Mouse (Mus musculus): Measurements from ENCODE around the gene Angptl7. TPM values are rescaled to one million over a fixed set of nuclear protein-coding genes. Genes with fewer than 3 reads are reported as not detected.
A peak's percentile ranks its signal among the peaks of the same experiment; 100 is the strongest.

Angptl7 gene
- polyA plus RNA-seq, 1 experiment from 2014 or later = 0.47 TPM

- no peak for DNase-seq (ENCODE audit: low spot score)
- no peaks in the 10 kb centered on the region for H3K27me3 ChIP-seq (ENCODE audit: control insufficient read depth, insufficient read depth, low read length)
- H3K9ac ChIP-seq (ENCODE audit: low read length) = no peak overlapping the region
- H3K9me3 ChIP-seq (ENCODE audit: control insufficient read depth, low read length) = no peaks in the 10 kb centered on the region
- H3K36me3 ChIP-seq (ENCODE audit: control insufficient read depth, insufficient read depth, low read length) = peaks cover 3% of the 10 kb centered on the region; the same call in 1 of the 2 replicates
- 91% methylated on average over 10 of the region's 10 CpGs for WGBS
- ATAC-seq (replicated peaks; ENCODE audit: low FRiP score) = no peak
- no peaks in the 10 kb centered on the region for H3K4me1 ChIP-seq (replicated peaks; ENCODE audit: control insufficient read depth, insufficient read depth, low read length)
- H3K27ac ChIP-seq (ENCODE audit: low read depth, low read length) = no peak overlapping the region
- no peak overlapping the region for H3K4me3 ChIP-seq (ENCODE audit: low read depth, low read length)
- no peak overlapping the region for H3K4me2 ChIP-seq (ENCODE audit: low read depth, low read length, severe bottlenecking)
These were observed 27.1 kb upstream of the Angptl7 start for GRCm38 (mm10) chr4:148527158-148527910.

GRCm38 (mm10) chr4:148523538-148523937 lies 23.3 kb upstream of the Angptl7 start:
- DNase-seq (ENCODE audit: low spot score) = no peak
- H3K9ac ChIP-seq (ENCODE audit: low read length) = no peak overlapping the region
- no peaks in the 10 kb centered on the region for H3K4me1 ChIP-seq (replicated peaks; ENCODE audit: control insufficient read depth, insufficient read depth, low read length)
- H3K27me3 ChIP-seq (ENCODE audit: control insufficient read depth, insufficient read depth, low read length) = no peaks in the 10 kb centered on the region
- WGBS = 90% methylated on average over 7 of the region's 7 CpGs
- H3K4me2 ChIP-seq (ENCODE audit: low read depth, low read length, severe bottlenecking) = no peak overlapping the region
- H3K4me3 ChIP-seq (ENCODE audit: low read depth, low read length) = no peak overlapping the region
- H3K9me3 ChIP-seq (ENCODE audit: control insufficient read depth, low read length) = no peaks in the 10 kb centered on the region
- H3K36me3 ChIP-seq (ENCODE audit: control insufficient read depth, insufficient read depth, low read length) = no peaks in the 10 kb centered on the region; the same call in none of the 2 replicates
- H3K27ac ChIP-seq (ENCODE audit: low read depth, low read length) = no peak overlapping the region
- no peak for ATAC-seq (replicated peaks; ENCODE audit: low FRiP score)

- Histone ChIP-seq H3K27ac (ENCODE audit: low read depth, low read length) (peak overlapping the region; percentile 31; the same call in 1 of the 2 replicates), H3K4me2 (ENCODE audit: low read depth, low read length, severe bottlenecking) (no peak overlapping the region), H3K4me3 (ENCODE audit: low read depth, low read length) (no peak overlapping the region), H3K36me3 (ENCODE audit: control insufficient read depth, insufficient read depth, low read length) (peaks cover 2% of the 10 kb centered on the region), H3K9me3 (ENCODE audit: control insufficient read depth, low read length) (no peaks in the 10 kb centered on the region), H3K9ac (ENCODE audit: low read length) (no peak overlapping the region), H3K27me3 (ENCODE audit: control insufficient read depth, insufficient read depth, low read length) (no peaks in the 10 kb centered on the region), H3K4me1 (replicated peaks; ENCODE audit: control insufficient read depth, insufficient read depth, low read length) (0 out of 2 replicates have a peak, but pooled peaks cover 3% of the 10 kb centered on the region)
- ATAC-seq (replicated peaks; ENCODE audit: low FRiP score) (peak; percentile 76), DNase-seq (ENCODE audit: low spot score) (no peak)
- WGBS = 14% methylated on average over 5 of the region's 5 CpGs
These were observed 18.1 kb upstream of the Angptl7 start for GRCm38 (mm10) chr4:148518235-148518795.

- H3K9me3 ChIP-seq (ENCODE audit: control insufficient read depth, low read length) = no peaks in the 10 kb centered on the region
- H3K4me2 ChIP-seq (ENCODE audit: low read depth, low read length, severe bottlenecking) = no peak overlapping the region
- H3K4me1 ChIP-seq (replicated peaks; ENCODE audit: control insufficient read depth, insufficient read depth, low read length) = 0 out of 2 replicates have a peak, but pooled peaks cover 3% of the 10 kb centered on the region
- H3K9ac ChIP-seq (ENCODE audit: low read length) = no peak overlapping the region
- WGBS = 38% methylated on average over 4 of the region's 4 CpGs
- no peak overlapping the region; the same call in 1 of the 2 replicates for H3K27ac ChIP-seq (ENCODE audit: low read depth, low read length)
- H3K36me3 ChIP-seq (ENCODE audit: control insufficient read depth, insufficient read depth, low read length) = peaks cover 2% of the 10 kb centered on the region
- no peak overlapping the region for H3K4me3 ChIP-seq (ENCODE audit: low read depth, low read length)
- ATAC-seq (replicated peaks; ENCODE audit: low FRiP score) = no peak
- no peak for DNase-seq (ENCODE audit: low spot score)
- H3K27me3 ChIP-seq (ENCODE audit: control insufficient read depth, insufficient read depth, low read length) = no peaks in the 10 kb centered on the region
These were observed 17.5 kb upstream of the Angptl7 start for GRCm38 (mm10) chr4:148517809-148518208.

- H3K9me3 ChIP-seq (ENCODE audit: control insufficient read depth, low read length) = no peaks in the 10 kb centered on the region
- H3K27ac ChIP-seq (ENCODE audit: low read depth, low read length) = no peak overlapping the region
- H3K9ac ChIP-seq (ENCODE audit: low read length) = no peak overlapping the region
- 90% methylated on average over 2 of the region's 2 CpGs for WGBS
- H3K4me2 ChIP-seq (ENCODE audit: low read depth, low read length, severe bottlenecking) = no peak overlapping the region
- ATAC-seq (replicated peaks; ENCODE audit: low FRiP score) (no peak), DNase-seq (ENCODE audit: low spot score) (no peak)
- H3K36me3 ChIP-seq (ENCODE audit: control insufficient read depth, insufficient read depth, low read length) = peaks cover 2% of the 10 kb centered on the region
- H3K4me1 ChIP-seq (replicated peaks; ENCODE audit: control insufficient read depth, insufficient read depth, low read length) = 0 out of 2 replicates have a peak, but pooled peaks cover 3% of the 10 kb centered on the region
- H3K4me3 ChIP-seq (ENCODE audit: low read depth, low read length) = no peak overlapping the region
- H3K27me3 ChIP-seq (ENCODE audit: control insufficient read depth, insufficient read depth, low read length) = no peaks in the 10 kb centered on the region
These were observed 15.1 kb upstream of the Angptl7 start for GRCm38 (mm10) chr4:148515313-148515712.

- H3K4me2 ChIP-seq (ENCODE audit: low read depth, low read length, severe bottlenecking) = no peak overlapping the region
- no peaks in the 10 kb centered on the region for H3K9me3 ChIP-seq (ENCODE audit: control insufficient read depth, low read length)
- H3K27me3 ChIP-seq (ENCODE audit: control insufficient read depth, insufficient read depth, low read length) = no peaks in the 10 kb centered on the region
- H3K36me3 ChIP-seq (ENCODE audit: control insufficient read depth, insufficient read depth, low read length) = peaks cover 6% of the 10 kb centered on the region
- H3K9ac ChIP-seq (ENCODE audit: low read length) = no peak overlapping the region
- H3K27ac ChIP-seq (ENCODE audit: low read depth, low read length) = no peak overlapping the region
- H3K4me1 ChIP-seq (replicated peaks; ENCODE audit: control insufficient read depth, insufficient read depth, low read length) = 0 out of 2 replicates have a peak, but pooled peaks cover 2% of the 10 kb centered on the region
- WGBS = 87% methylated on average over 6 of the region's 6 CpGs
- DNase-seq (ENCODE audit: low spot score) (no peak), ATAC-seq (replicated peaks; ENCODE audit: low FRiP score) (no peak)
- no peak overlapping the region for H3K4me3 ChIP-seq (ENCODE audit: low read depth, low read length)
These were observed 12.8 kb upstream of the Angptl7 start for GRCm38 (mm10) chr4:148513021-148513559.

GRCm38 (mm10) chr4:148511334-148511733 lies 11.1 kb upstream of the Angptl7 start:
- Histone ChIP-seq H3K27ac (ENCODE audit: low read depth, low read length) (no peak overlapping the region), H3K27me3 (ENCODE audit: control insufficient read depth, insufficient read depth, low read length) (no peaks in the 10 kb centered on the region), H3K36me3 (ENCODE audit: control insufficient read depth, insufficient read depth, low read length) (peaks cover 6% of the 10 kb centered on the region), H3K9ac (ENCODE audit: low read length) (no peak overlapping the region), H3K9me3 (ENCODE audit: control insufficient read depth, low read length) (no peaks in the 10 kb centered on the region), H3K4me2 (ENCODE audit: low read depth, low read length, severe bottlenecking) (no peak overlapping the region), H3K4me1 (replicated peaks; ENCODE audit: control insufficient read depth, insufficient read depth, low read length) (no peaks in the 10 kb centered on the region), H3K4me3 (ENCODE audit: low read depth, low read length) (no peak overlapping the region)
- DNase-seq (ENCODE audit: low spot score) (no peak), ATAC-seq (replicated peaks; ENCODE audit: low FRiP score) (no peak)
- WGBS = 94% methylated on average over 4 of the region's 4 CpGs

- WGBS = 91% methylated on average over 4 of the region's 4 CpGs
- ATAC-seq (replicated peaks; ENCODE audit: low FRiP score) (no peak), DNase-seq (ENCODE audit: low spot score) (no peak)
- Histone ChIP-seq H3K4me3 (ENCODE audit: low read depth, low read length) (no peak overlapping the region), H3K4me1 (replicated peaks; ENCODE audit: control insufficient read depth, insufficient read depth, low read length) (no peaks in the 10 kb centered on the region), H3K27me3 (ENCODE audit: control insufficient read depth, insufficient read depth, low read length) (no peaks in the 10 kb centered on the region), H3K9ac (ENCODE audit: low read length) (no peak overlapping the region), H3K4me2 (ENCODE audit: low read depth, low read length, severe bottlenecking) (no peak overlapping the region), H3K36me3 (ENCODE audit: control insufficient read depth, insufficient read depth, low read length) (peaks cover 4% of the 10 kb centered on the region), H3K9me3 (ENCODE audit: control insufficient read depth, low read length) (no peaks in the 10 kb centered on the region), H3K27ac (ENCODE audit: low read depth, low read length) (no peak overlapping the region)
These were observed 10.4 kb upstream of the Angptl7 start for GRCm38 (mm10) chr4:148510691-148511090.
